Mouse (Mus musculus) subcutaneous adipose tissue, adult 2 months (tissue): ENCODE measurements around the gene Gm20877. TPM values are rescaled to one million over a fixed set of nuclear protein-coding genes. Genes with fewer than 3 reads are reported as not detected.

Source experiments
- polyA plus RNA-seq: library from polyadenylated mRNA; depleted of rRNA; stranded (reverse); fragments of >200 nt; gene quantifications from 2 replicates; pipeline ENCODE4 v1.2.3, GENCODE M21; 2012; ENCODE audit warnings: low replicate concordance; rRNA removed

The Gm20877 gene
- not detected in 2 replicates for polyA plus RNA-seq

GRCm38 (mm10) chrY:17093573-17093972 is at the start of gene Gm20877:
Gene Gm20877, plus strand, starts transcription at chrY:17093873.

